Mouse (Mus musculus) C2C12 (cell line): Measurements from ENCODE around the gene Rec114.

Source experiments
- CTCF ChIP-seq: IDR thresholded peaks from one replicate; pipeline ENCODE4 v1.5.1; 2011; ENCODE audit not compliant: control insufficient read depth, insufficient read depth, insufficient read length
- FOSL1 ChIP-seq: IDR thresholded peaks from one replicate; pipeline ENCODE4 v1.8.0; 2011; ENCODE audit warnings: mild to moderate bottlenecking, low read length; ENCODE audit not compliant: poor library complexity, insufficient read depth, severe bottlenecking
- MYOD1 ChIP-seq: IDR thresholded peaks from one replicate; pipeline ENCODE4 v1.6.1; 2011; ENCODE audit warnings: low read depth; ENCODE audit not compliant: control insufficient read depth, insufficient read length
- MYOG ChIP-seq: IDR thresholded peaks from one replicate; pipeline ENCODE4 v1.6.1; 2011; ENCODE audit not compliant: control insufficient read depth, insufficient read length; ENCODE audit errors: extremely low read depth
- USF1 ChIP-seq: IDR thresholded peaks from one replicate; pipeline ENCODE4 v1.6.1; 2011; ENCODE audit warnings: low read depth, mild to moderate bottlenecking, control low read depth, moderate library complexity

DNA sequence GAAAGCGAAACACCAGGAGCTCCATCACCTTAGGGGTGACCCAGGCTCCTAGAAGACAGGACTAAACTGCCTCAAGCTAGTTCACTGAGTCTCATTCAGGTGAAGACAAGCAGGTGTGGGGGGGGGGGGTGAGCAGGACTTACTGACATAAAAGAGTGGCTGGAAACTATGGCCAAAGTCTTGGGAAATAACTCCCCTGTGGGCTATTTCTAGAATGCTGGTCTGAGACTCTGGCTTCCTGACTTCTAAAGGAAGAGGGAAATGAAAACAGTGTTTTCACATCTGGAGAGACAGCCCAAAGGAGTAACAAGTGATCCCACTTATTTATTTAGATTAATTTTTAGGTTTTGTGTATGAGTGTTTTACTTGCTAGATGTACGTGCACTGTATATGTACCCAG, 42.0 kb downstream of the Rec114 start:
- no peak for TF ChIP-seq CTCF
- no peak for TF ChIP-seq MYOD1
- no peak for TF ChIP-seq USF1
- no peak for TF ChIP-seq FOSL1
- TF ChIP-seq MYOG, result no peak
